Mouse (Mus musculus): ENCODE data around the gene Notch2.

- no peak for TF ChIP-seq CTCF (IDR thresholded peaks at IDR 0.05)
- no peak for TF ChIP-seq EP300 (IDR thresholded peaks at IDR 0.05)
Observed at GRCm38 (mm10) chr3:98055008-98055345, 41.6 kb downstream of the Notch2 start.

All from lung, postnatal 0 days (tissue).